Mouse (Mus musculus): ENCODE data around the gene Atp6v1d.

- TF ChIP-seq POLR2A (IDR thresholded peaks at IDR 0.05; ENCODE audit: borderline replicate concordance, control insufficient read depth, low read depth, low read length) (no peak), CTCF (IDR thresholded peaks at IDR 0.05; ENCODE audit: control insufficient read depth, insufficient read depth, low read length) (no peak)
These were observed 13.1 kb upstream of the Atp6v1d start for GRCm38 (mm10) chr12:78874581-78874980.
